Mouse (Mus musculus) midbrain, postnatal 0 days (tissue): ENCODE measurements around the gene Gigyf2. TPM values are rescaled to one million over a fixed set of nuclear protein-coding genes. Genes with fewer than 3 reads are reported as not detected.

Experiments
- ATAC-seq: fragments of 200-750 bp; cut with Nextera tagmentation; 2 replicates; pipeline ENCODE4 v1.8.0; 2017; ENCODE audit warnings: moderate number of reproducible peaks, mild to moderate bottlenecking, moderate TSS enrichment, moderate library complexity; ENCODE audit not compliant: low FRiP score
- DNase-seq: peaks from one replicate; pipeline ENCODE4 v3.0.0-alpha.2; 2015; ENCODE audit warnings: low spot score
- H3K27ac ChIP-seq: fragments of 300-500 bp; sonication (generic); 2 replicates; pipeline ENCODE4 v1.5.1; 2014; ENCODE audit warnings: low read depth, mild to moderate bottlenecking, low read length, mixed read lengths
- H3K27me3 ChIP-seq: fragments of 300-500 bp; sonication (generic); 2 replicates; pipeline ENCODE4 v1.6.1; 2014; ENCODE audit warnings: low read length, control low read depth, mixed read lengths; ENCODE audit not compliant: insufficient read depth
- H3K36me3 ChIP-seq: fragments of 300-500 bp; sonication (generic); 2 replicates; pipeline ENCODE4 v1.6.1; 2014; ENCODE audit warnings: low read length, control low read depth, mixed read lengths; ENCODE audit not compliant: insufficient read depth
- H3K4me1 ChIP-seq: fragments of 300-500 bp; sonication (generic); 2 replicates; pipeline ENCODE4 v1.6.1; 2014; ENCODE audit warnings: mild to moderate bottlenecking, control low read depth, antibody characterized with exemption, low read length, mixed read lengths; ENCODE audit not compliant: insufficient read depth
- H3K4me2 ChIP-seq: fragments of 300-500 bp; sonication (generic); 2 replicates; pipeline ENCODE4 v1.6.1; 2014; ENCODE audit warnings: low read depth, mild to moderate bottlenecking, low read length, mixed read lengths; ENCODE audit not compliant: poor library complexity, severe bottlenecking
- H3K4me3 ChIP-seq: fragments of 300-500 bp; sonication (generic); 2 replicates; pipeline ENCODE4 v1.5.1; 2014; ENCODE audit warnings: low read depth, mild to moderate bottlenecking, low read length, moderate library complexity
- H3K9ac ChIP-seq: fragments of 300-500 bp; sonication (generic); replicated peaks from 2 replicates; pipeline ENCODE4 v1.6.1; 2014; ENCODE audit warnings: mild to moderate bottlenecking, low read length, moderate library complexity, mixed read lengths; ENCODE audit not compliant: poor library complexity, severe bottlenecking
- H3K9me3 ChIP-seq: fragments of 300-500 bp; sonication (generic); 2 replicates; pipeline ENCODE4 v1.6.1; 2016; ENCODE audit warnings: low read length, control low read depth
- CTCF ChIP-seq: IDR thresholded peaks from 2 replicates; pipeline ENCODE4 v1.5.1; 2016; ENCODE audit warnings: antibody characterized with exemption, mild to moderate bottlenecking
- WGBS: fragments of 180-500 bp; shearing (Covaris S2); extraction: QIAGEN DNeasy Blood & Tissue Kit; methylation state at CpG from one replicate; pipeline ENCODE4 v1.1.7; 2014; 5-methylcytosine and 5-hydroxymethylcytosine counted together
- polyA plus RNA-seq: library from polyadenylated mRNA; unstranded; fragments of >200 nt; fragmentation: Nextera tagmentation; extraction: Ambion mirVana; gene quantifications from 2 replicates; pipeline ENCODE4 v1.2.1, GENCODE M21; 2015
- total RNA-seq: library from RNA; depleted of rRNA; stranded (reverse); fragments of >200 nt; gene quantifications from 2 replicates; pipeline ENCODE4 v1.2.3, GENCODE M21; 2014

The Gigyf2 gene
- total and polyA plus RNA-seq, 2 experiments from 2014 or later: 45.4 to 69.0 TPM

DNA sequence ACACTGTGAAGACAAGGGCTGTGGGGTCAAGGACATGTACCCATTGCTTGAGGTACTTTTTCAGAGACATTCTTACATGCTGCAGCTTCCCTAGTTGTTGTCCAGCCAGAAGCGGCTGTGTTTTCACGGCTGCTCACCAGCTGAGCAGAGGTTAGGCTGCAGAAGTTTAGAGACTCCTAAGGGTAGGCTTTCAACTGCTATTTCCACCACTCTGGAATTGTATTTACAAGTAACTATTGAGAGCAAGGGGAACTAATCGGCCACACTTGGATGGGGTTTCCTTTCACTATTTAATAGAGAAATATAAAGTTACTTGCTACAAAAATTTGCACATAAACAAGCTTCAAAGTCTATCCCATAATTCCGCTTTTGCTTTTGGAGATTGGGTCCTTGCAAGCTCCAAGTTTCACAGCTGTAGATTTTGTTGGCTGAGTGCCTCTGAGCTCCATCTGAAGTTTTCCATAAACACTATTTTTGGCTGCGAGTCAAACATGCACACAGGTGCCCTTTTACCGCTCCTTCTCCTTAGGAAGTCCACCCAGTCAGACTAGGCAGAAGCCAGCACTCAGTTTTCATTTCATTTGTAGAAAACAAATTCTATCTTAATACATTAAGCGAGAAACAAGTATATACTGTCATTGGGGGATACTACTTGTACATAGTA is 70.3 kb downstream of the Gigyf2 start:
- no peak overlapping the region for H3K4me2 ChIP-seq
- no peak overlapping the region for H3K27ac ChIP-seq
- H3K4me3 ChIP-seq: no peak overlapping the region
- ATAC-seq (no peak), DNase-seq (peak; percentile 15)
- WGBS: 83% methylated on average over 7 of the region's 7 CpGs
- H3K27me3 ChIP-seq: no peaks in the 10 kb centered on the region
- H3K9ac ChIP-seq: no peak overlapping the region
- no peaks in the 10 kb centered on the region for H3K4me1 ChIP-seq
- H3K9me3 ChIP-seq: no peaks in the 10 kb centered on the region
- H3K36me3 ChIP-seq: no peaks in the 10 kb centered on the region; the same call in 1 of the 2 replicates
- TF ChIP-seq CTCF: no peak

DNA sequence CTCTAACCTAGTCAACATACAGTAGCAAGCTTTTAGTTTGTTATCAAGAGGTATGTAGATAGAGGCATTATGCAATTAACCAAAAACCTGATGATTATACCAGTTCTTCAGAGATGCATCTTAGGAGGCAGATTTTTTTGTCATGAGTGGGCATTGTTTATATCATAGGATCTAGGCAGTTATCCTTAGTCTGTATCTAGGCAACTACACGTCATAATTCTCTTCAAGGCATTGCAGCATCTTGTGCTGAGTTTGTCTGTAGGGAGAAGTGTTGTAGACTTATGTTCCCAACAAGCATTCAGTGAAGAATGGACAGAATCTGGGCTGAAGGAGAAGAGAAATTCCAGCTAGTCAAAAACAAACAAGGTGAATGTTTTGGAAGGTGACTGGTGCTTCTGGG is 77.9 kb downstream of the Gigyf2 start:
- Histone ChIP-seq H3K36me3 (peaks cover 43% of the 10 kb centered on the region), H3K9ac (no peak overlapping the region), H3K4me3 (no peak overlapping the region), H3K4me2 (no peak overlapping the region), H3K27me3 (no peaks in the 10 kb centered on the region), H3K27ac (no peak overlapping the region), H3K4me1 (no peaks in the 10 kb centered on the region), H3K9me3 (no peaks in the 10 kb centered on the region)
- DNase-seq (no peak), ATAC-seq (no peak)
- WGBS: 93% methylated on average over 1 of the region's 1 CpGs
- no peak for TF ChIP-seq CTCF

DNA sequence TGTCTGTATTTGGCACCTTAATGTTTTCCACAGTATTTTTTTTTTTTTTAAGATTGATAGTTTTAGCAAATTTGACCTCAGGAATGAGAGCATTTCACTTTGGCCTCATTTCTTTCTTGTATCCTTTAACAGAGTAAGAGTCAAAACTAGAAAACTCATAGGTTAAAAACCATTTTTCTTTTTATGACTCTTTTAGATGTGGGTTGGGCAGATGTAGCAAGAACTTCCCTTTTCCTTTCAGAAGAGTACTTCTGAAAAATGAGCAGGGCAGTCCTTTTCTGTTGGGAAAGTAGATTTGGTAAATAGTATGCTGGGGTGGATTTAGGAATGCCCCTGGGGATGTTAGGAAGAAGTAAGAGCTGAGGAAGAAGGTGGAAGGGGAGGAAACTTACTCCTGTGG is 79.2 kb downstream of the Gigyf2 start:
- Histone ChIP-seq H3K9me3 (no peaks in the 10 kb centered on the region), H3K9ac (no peak overlapping the region), H3K27ac (no peak overlapping the region), H3K4me1 (no peaks in the 10 kb centered on the region), H3K36me3 (peaks cover 43% of the 10 kb centered on the region), H3K4me3 (no peak overlapping the region), H3K4me2 (no peak overlapping the region), H3K27me3 (no peaks in the 10 kb centered on the region)
- ATAC-seq: no peak
- DNase-seq: no peak
- no peak for TF ChIP-seq CTCF

DNA sequence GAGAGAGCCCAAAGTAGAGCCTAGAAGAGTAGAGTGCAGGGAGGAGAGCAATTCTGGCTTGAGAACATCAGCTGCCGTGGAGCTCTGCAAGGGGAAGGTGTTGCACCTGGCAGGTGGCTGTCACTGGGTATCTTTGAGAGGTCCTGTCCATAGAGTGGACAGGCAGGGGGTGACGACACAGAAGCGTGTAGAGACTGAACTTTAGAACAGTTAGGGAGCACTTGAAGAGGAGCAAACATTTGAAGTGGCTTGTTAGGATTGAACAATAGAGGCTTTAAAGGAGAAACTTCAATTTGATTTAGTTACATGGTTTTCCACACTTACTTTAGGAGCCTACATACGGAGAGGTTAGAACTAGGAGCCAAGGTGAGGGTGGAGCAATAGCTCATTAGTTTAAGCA is 82.6 kb downstream of the Gigyf2 start:
- Histone ChIP-seq H3K27ac (no peak overlapping the region), H3K4me3 (no peak overlapping the region), H3K4me2 (no peak overlapping the region), H3K36me3 (peaks cover 52% of the 10 kb centered on the region), H3K9ac (no peak overlapping the region), H3K9me3 (no peaks in the 10 kb centered on the region), H3K4me1 (no peaks in the 10 kb centered on the region), H3K27me3 (no peaks in the 10 kb centered on the region)
- WGBS: 91% methylated on average over 4 of the region's 4 CpGs
- ATAC-seq: no peak
- DNase-seq: no peak
- TF ChIP-seq CTCF: no peak

DNA sequence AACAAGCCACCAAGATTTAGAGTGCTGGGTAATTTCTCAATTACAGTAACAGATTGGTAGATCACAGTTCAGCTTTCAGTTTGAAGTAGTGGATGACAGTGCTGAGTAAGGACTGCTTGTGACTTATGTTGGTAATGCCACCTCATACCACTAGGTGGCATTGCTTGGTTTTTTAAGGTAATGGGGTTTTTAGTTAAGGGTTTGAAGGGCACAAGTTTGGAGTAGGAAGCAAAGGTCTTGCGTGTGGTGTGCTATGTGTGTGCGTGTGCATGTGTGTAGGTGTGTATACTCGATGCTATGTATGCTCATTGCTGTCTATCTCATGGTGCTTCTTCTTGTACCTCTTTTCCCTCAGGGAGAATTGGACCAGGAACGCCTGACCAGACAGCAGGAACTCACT is 91.9 kb downstream of the Gigyf2 start:
- ATAC-seq (no peak), DNase-seq (peak; percentile 54)
- Histone ChIP-seq H3K9me3 (no peaks in the 10 kb centered on the region), H3K36me3 (peaks cover 29% of the 10 kb centered on the region; the same call in 1 of the 2 replicates), H3K4me3 (no peak overlapping the region), H3K9ac (no peak overlapping the region), H3K4me1 (no peaks in the 10 kb centered on the region), H3K4me2 (no peak overlapping the region), H3K27ac (no peak overlapping the region), H3K27me3 (no peaks in the 10 kb centered on the region)
- 91% methylated on average over 4 of the region's 4 CpGs for WGBS
- peak; percentile 79 for TF ChIP-seq CTCF

DNA sequence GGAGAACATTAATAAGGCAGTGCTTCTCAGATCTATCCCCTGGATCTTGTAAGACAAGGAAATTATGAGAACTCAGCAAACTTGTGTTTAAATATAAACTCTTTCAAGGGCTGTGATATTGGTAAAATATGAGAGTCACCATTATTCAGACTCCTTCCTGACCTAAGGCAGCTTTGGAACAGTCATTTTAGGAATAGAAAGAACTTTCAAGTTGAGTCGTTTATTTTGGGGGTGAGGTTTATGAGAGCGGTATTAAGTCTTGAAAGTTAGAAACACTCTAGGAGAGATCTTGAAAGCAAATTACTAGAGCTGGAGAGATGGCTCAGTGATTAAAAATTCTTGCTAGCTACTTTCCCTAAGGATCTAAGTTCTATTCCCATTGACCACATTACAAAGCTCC is 108.3 kb downstream of the Gigyf2 start:
- no peak overlapping the region for H3K27ac ChIP-seq
- H3K9ac ChIP-seq: no peak overlapping the region
- no peaks in the 10 kb centered on the region for H3K9me3 ChIP-seq
- WGBS: 91% methylated on average over 2 of the region's 2 CpGs
- H3K4me1 ChIP-seq: no peaks in the 10 kb centered on the region
- H3K4me2 ChIP-seq: no peak overlapping the region
- DNase-seq (no peak), ATAC-seq (no peak)
- no peak for TF ChIP-seq CTCF
- H3K27me3 ChIP-seq: no peaks in the 10 kb centered on the region
- H3K36me3 ChIP-seq: peaks cover 48% of the 10 kb centered on the region
- H3K4me3 ChIP-seq: no peak overlapping the region
